Mouse (Mus musculus): Measurements from ENCODE around the gene Hes3. TPM values are rescaled to one million over a fixed set of nuclear protein-coding genes. Genes with fewer than 3 reads are reported as not detected.
A peak's percentile ranks its signal among the peaks of the same experiment; 100 is the strongest.

Gene Hes3
- 0.53 and 1.0 TPM in 2 replicates for polyA plus RNA-seq (2014; fragmentation: Nextera tagmentation; extraction: Ambion mirVana)

DNA sequence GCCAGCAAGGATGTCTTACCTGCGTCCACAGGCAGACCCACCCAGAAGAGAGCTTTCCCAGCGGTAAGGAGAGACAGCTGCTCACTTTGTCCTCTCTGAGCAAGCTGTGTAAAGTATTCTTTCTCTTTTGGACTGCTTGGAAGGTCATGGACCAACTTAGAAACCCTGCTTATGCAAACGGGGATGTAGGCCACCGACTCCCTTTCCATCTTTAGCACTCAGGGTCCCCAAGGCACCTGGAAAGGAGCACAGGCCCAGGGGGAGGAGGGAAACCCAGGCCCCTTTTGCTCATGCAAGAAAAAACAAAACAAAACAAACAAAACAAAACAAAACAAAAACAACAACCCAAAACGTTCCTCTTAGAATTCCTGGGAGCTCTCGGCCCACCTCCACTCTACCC, at the start of gene Hes3:
TSS of gene Hes3 (minus strand) at position 101 of the 400 bp plus-strand sequence.
- Histone ChIP-seq H3K4me1 (replicated peaks; ENCODE audit: control insufficient read depth, insufficient read depth, low read length) (peaks cover 31% of the 10 kb centered on the region), H3K27ac (ENCODE audit: low read depth, low read length) (no peak within 1 kb of the TSS), H3K36me3 (ENCODE audit: control insufficient read depth, insufficient read depth, low read length) (no peaks in the 10 kb centered on the region), H3K4me2 (ENCODE audit: low read depth, low read length, severe bottlenecking) (peak within 1 kb of the TSS; percentile 62), H3K4me3 (ENCODE audit: low read depth, low read length) (peak within 1 kb of the TSS; percentile 25), H3K9me3 (ENCODE audit: control insufficient read depth, low read length) (no peaks in the 10 kb centered on the region), H3K27me3 (ENCODE audit: control insufficient read depth, insufficient read depth, low read length) (peaks cover 82% of the 10 kb centered on the region), H3K9ac (ENCODE audit: low read length) (peak within 1 kb of the TSS; percentile 47; the same call in 1 of the 2 replicates)
- ATAC-seq (replicated peaks; ENCODE audit: low FRiP score), result no peak
- DNase-seq (ENCODE audit: low spot score), result no peak
- 10% methylated on average over 6 of the region's 6 CpGs for WGBS

DNA sequence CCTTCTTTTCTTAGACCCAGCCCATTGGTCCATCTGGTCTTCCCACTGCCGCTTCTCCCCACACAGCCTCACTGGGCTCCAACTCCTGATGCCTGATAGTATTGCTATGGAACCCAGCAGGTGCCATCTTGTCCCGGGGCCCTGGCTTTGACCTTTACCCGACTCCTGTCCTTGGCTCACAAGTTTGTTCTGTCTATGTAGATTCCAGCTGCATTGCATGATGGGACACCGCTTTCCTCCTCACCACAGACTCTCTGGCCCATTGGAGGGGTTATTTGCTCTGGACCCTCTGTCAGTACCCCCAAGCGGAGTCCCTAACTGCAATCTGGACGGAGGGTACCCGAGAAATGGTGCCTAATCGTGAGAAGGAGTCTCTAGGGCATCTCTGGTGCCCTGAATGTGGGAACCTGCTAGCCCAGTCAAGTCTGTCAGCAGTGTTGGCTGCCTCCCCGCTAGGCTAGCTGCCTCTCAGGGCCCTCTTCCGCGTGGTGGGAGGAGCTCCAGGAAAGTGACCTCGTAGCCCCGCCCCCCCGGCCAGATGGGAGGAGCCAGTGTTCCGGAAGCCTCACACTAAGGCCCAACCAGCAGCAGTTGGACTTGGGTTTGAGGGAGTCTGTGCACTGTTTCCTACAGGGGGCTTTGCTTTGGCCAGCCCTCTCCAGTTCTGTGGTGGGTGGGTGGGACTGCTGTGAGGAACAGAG, 49.3 kb upstream of the Hes3 start:
- no peak overlapping the region for H3K4me3 ChIP-seq (ENCODE audit: low read depth, low read length)
- 36% methylated on average over 15 of the region's 15 CpGs for WGBS
- no peaks in the 10 kb centered on the region for H3K9me3 ChIP-seq (ENCODE audit: control insufficient read depth, low read length)
- no peaks in the 10 kb centered on the region; the same call in 1 of the 2 replicates for H3K36me3 ChIP-seq (ENCODE audit: control insufficient read depth, insufficient read depth, low read length)
- H3K27ac ChIP-seq (ENCODE audit: low read depth, low read length), result no peak overlapping the region
- DNase-seq (ENCODE audit: low spot score) (peak; percentile 72), ATAC-seq (replicated peaks; ENCODE audit: low FRiP score) (0 out of 2 replicates have a peak, but pooled peaks have one; percentile 11)
- no peak overlapping the region for H3K9ac ChIP-seq (ENCODE audit: low read length)
- peaks cover 30% of the 10 kb centered on the region for H3K27me3 ChIP-seq (ENCODE audit: control insufficient read depth, insufficient read depth, low read length)
- H3K4me1 ChIP-seq (replicated peaks; ENCODE audit: control insufficient read depth, insufficient read depth, low read length), result peaks cover 13% of the 10 kb centered on the region
- no peak overlapping the region for H3K4me2 ChIP-seq (ENCODE audit: low read depth, low read length, severe bottlenecking)

GRCm38 (mm10) chr4:152339293-152339790, 47.9 kb upstream of the Hes3 start:
- DNase-seq (ENCODE audit: low spot score), result no peak
- Histone ChIP-seq H3K36me3 (ENCODE audit: control insufficient read depth, insufficient read depth, low read length) (no peaks in the 10 kb centered on the region; the same call in 1 of the 2 replicates), H3K27me3 (ENCODE audit: control insufficient read depth, insufficient read depth, low read length) (peaks cover 30% of the 10 kb centered on the region), H3K4me3 (ENCODE audit: low read depth, low read length) (peak overlapping the region; percentile 60), H3K27ac (ENCODE audit: low read depth, low read length) (no peak overlapping the region), H3K4me2 (ENCODE audit: low read depth, low read length, severe bottlenecking) (peak overlapping the region; percentile 100), H3K9ac (ENCODE audit: low read length) (peak overlapping the region; percentile 63), H3K9me3 (ENCODE audit: control insufficient read depth, low read length) (no peaks in the 10 kb centered on the region), H3K4me1 (replicated peaks; ENCODE audit: control insufficient read depth, insufficient read depth, low read length) (peaks cover 13% of the 10 kb centered on the region)
- 1% methylated on average over 26 of the region's 26 CpGs for WGBS
- ATAC-seq (replicated peaks; ENCODE audit: low FRiP score), result no peak

DNA sequence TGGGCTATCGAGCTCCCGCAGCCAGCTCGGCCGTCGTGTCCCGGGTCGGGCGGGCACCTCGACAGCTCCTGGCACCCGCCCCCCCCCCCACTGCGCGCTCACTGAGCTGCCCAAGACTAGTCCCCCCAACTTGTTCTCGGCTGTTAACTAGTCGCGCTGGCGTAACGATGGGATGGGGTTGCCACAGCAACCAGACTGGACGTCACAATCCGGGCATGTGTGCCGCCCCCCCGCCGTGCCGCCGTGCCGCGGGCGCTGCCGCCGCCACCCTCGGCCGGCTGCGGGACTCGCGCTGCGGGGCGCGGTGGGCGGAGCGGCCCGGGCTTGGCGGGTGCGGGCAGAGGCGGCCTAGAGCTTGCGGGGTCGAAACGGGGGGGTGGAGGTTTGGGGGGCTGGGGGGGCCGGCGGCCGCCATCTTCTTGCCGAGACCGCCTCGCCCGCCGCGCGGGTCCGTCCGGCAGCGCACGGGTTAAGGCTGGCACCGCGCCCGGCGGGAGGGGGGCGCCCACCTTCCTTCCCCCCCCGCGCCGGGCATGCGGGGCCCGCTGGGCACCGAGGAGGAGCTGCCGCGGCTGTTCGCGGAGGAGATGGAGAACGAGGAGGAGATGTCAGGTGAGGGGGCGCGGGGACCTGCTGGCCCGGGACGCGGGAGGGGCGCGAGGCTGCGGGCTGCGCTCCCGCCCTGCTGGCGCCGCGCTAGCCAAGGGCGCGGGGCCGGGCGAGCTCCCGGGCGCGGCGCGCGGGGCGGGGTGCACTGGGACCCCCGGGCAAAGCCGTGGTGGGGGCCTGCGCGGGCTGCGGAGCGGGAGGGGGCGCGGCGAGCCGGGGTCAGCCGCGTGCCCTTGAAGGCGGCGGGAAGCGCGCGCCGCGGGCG, 47.2 kb upstream of the Hes3 start, which contains the start of gene Chd5:
TSS of gene Chd5 (plus strand) at position 233 of the 874 bp plus-strand sequence.
- Histone ChIP-seq H3K9ac (ENCODE audit: low read length) (peak within 1 kb of the TSS; percentile 63), H3K4me3 (ENCODE audit: low read depth, low read length) (peak within 1 kb of the TSS; percentile 60), H3K27ac (ENCODE audit: low read depth, low read length) (no peak within 1 kb of the TSS), H3K4me2 (ENCODE audit: low read depth, low read length, severe bottlenecking) (peak within 1 kb of the TSS; percentile 100), H3K9me3 (ENCODE audit: control insufficient read depth, low read length) (no peaks in the 10 kb centered on the region), H3K36me3 (ENCODE audit: control insufficient read depth, insufficient read depth, low read length) (peaks cover 4% of the 10 kb centered on the region; the same call in 1 of the 2 replicates), H3K27me3 (ENCODE audit: control insufficient read depth, insufficient read depth, low read length) (peaks cover 30% of the 10 kb centered on the region), H3K4me1 (replicated peaks; ENCODE audit: control insufficient read depth, insufficient read depth, low read length) (peaks cover 13% of the 10 kb centered on the region)
- no peak for ATAC-seq (replicated peaks; ENCODE audit: low FRiP score)
- no peak for DNase-seq (ENCODE audit: low spot score)
- 2% methylated on average over 80 of the region's 120 CpGs for WGBS

- no peak overlapping the region for H3K4me3 ChIP-seq (ENCODE audit: low read depth, low read length)
- H3K4me1 ChIP-seq (replicated peaks; ENCODE audit: control insufficient read depth, insufficient read depth, low read length), result peaks cover 13% of the 10 kb centered on the region
- H3K27ac ChIP-seq (ENCODE audit: low read depth, low read length), result no peak overlapping the region
- ATAC-seq (replicated peaks; ENCODE audit: low FRiP score) (no peak), DNase-seq (ENCODE audit: low spot score) (no peak)
- H3K27me3 ChIP-seq (ENCODE audit: control insufficient read depth, insufficient read depth, low read length), result peaks cover 30% of the 10 kb centered on the region
- H3K4me2 ChIP-seq (ENCODE audit: low read depth, low read length, severe bottlenecking), result no peak overlapping the region
- H3K36me3 ChIP-seq (ENCODE audit: control insufficient read depth, insufficient read depth, low read length), result peaks cover 6% of the 10 kb centered on the region; the same call in 1 of the 2 replicates
- H3K9me3 ChIP-seq (ENCODE audit: control insufficient read depth, low read length), result no peaks in the 10 kb centered on the region
- WGBS, result 21% methylated on average over 6 of the region's 6 CpGs
- H3K9ac ChIP-seq (ENCODE audit: low read length), result no peak overlapping the region
Measured at GRCm38 (mm10) chr4:152337772-152338171, 46.3 kb upstream of the Hes3 start.

- Histone ChIP-seq H3K27me3 (ENCODE audit: control insufficient read depth, insufficient read depth, low read length) (peaks cover 7% of the 10 kb centered on the region), H3K4me3 (ENCODE audit: low read depth, low read length) (no peak overlapping the region), H3K9ac (ENCODE audit: low read length) (no peak overlapping the region), H3K27ac (ENCODE audit: low read depth, low read length) (no peak overlapping the region), H3K4me1 (replicated peaks; ENCODE audit: control insufficient read depth, insufficient read depth, low read length) (peaks cover 5% of the 10 kb centered on the region), H3K4me2 (ENCODE audit: low read depth, low read length, severe bottlenecking) (no peak overlapping the region), H3K9me3 (ENCODE audit: control insufficient read depth, low read length) (no peaks in the 10 kb centered on the region), H3K36me3 (ENCODE audit: control insufficient read depth, insufficient read depth, low read length) (peaks cover 6% of the 10 kb centered on the region; the same call in 1 of the 2 replicates)
- 91% methylated on average over 12 of the region's 12 CpGs for WGBS
- ATAC-seq (replicated peaks; ENCODE audit: low FRiP score) (no peak), DNase-seq (ENCODE audit: low spot score) (no peak)
Measured at GRCm38 (mm10) chr4:152333587-152333986, 42.1 kb upstream of the Hes3 start.

GRCm38 (mm10) chr4:152332952-152333351, 41.5 kb upstream of the Hes3 start:
- Histone ChIP-seq H3K27ac (ENCODE audit: low read depth, low read length) (no peak overlapping the region), H3K9me3 (ENCODE audit: control insufficient read depth, low read length) (no peaks in the 10 kb centered on the region), H3K36me3 (ENCODE audit: control insufficient read depth, insufficient read depth, low read length) (peaks cover 6% of the 10 kb centered on the region; the same call in 1 of the 2 replicates), H3K4me1 (replicated peaks; ENCODE audit: control insufficient read depth, insufficient read depth, low read length) (no peaks in the 10 kb centered on the region), H3K4me3 (ENCODE audit: low read depth, low read length) (no peak overlapping the region), H3K9ac (ENCODE audit: low read length) (no peak overlapping the region), H3K27me3 (ENCODE audit: control insufficient read depth, insufficient read depth, low read length) (peaks cover 4% of the 10 kb centered on the region), H3K4me2 (ENCODE audit: low read depth, low read length, severe bottlenecking) (no peak overlapping the region)
- ATAC-seq (replicated peaks; ENCODE audit: low FRiP score), result peak; percentile 55
- 37% methylated on average over 2 of the region's 2 CpGs for WGBS
- DNase-seq (ENCODE audit: low spot score), result peak; percentile 86

DNA sequence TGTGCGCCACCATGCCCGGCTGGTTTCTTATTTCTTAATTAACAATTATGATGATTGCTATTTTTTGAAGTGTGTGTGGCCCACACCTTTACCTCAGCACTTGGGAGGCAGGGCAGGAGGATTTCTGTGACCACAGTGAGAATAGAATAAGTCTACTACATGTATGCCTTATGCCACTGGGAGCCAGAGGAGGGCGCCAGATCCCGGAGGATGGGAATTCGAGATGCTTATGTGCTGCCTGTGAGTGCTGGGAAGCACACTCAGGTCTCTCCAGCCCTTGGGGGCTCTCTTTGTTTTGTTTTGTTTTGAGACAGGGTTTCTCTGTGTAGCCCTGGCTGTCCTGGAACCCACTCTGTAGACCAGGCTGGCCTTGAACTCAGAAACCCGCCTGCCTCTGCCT, 37.2 kb upstream of the Hes3 start:
- Histone ChIP-seq H3K9me3 (ENCODE audit: control insufficient read depth, low read length) (no peaks in the 10 kb centered on the region), H3K27me3 (ENCODE audit: control insufficient read depth, insufficient read depth, low read length) (no peaks in the 10 kb centered on the region), H3K27ac (ENCODE audit: low read depth, low read length) (no peak overlapping the region), H3K36me3 (ENCODE audit: control insufficient read depth, insufficient read depth, low read length) (peaks cover 5% of the 10 kb centered on the region; the same call in 1 of the 2 replicates), H3K4me2 (ENCODE audit: low read depth, low read length, severe bottlenecking) (no peak overlapping the region), H3K4me1 (replicated peaks; ENCODE audit: control insufficient read depth, insufficient read depth, low read length) (peaks cover 4% of the 10 kb centered on the region; the same call in 1 of the 2 replicates), H3K9ac (ENCODE audit: low read length) (no peak overlapping the region), H3K4me3 (ENCODE audit: low read depth, low read length) (no peak overlapping the region)
- ATAC-seq (replicated peaks; ENCODE audit: low FRiP score), result no peak
- DNase-seq (ENCODE audit: low spot score), result peak; percentile 77
- WGBS, result 81% methylated on average over 6 of the region's 6 CpGs

Measured in forebrain, embryonic 11.5 days (tissue).